Mouse (Mus musculus) lung, embryonic 16.5 days (tissue): ENCODE data around the gene Plau. TPM values are rescaled to one million over a fixed set of nuclear protein-coding genes. Genes with fewer than 3 reads are reported as not detected.

Source experiments
- ATAC-seq: fragments of 200-750 bp; cut with Nextera tagmentation; 2 replicates; pipeline ENCODE4 v1.8.0; 2017; ENCODE audit warnings: low read depth, mild to moderate bottlenecking, moderate library complexity
- H3K27ac ChIP-seq: fragments of 300-500 bp; sonication (generic); 2 replicates; pipeline ENCODE4 v1.5.1; 2014; ENCODE audit warnings: mild to moderate bottlenecking, control low read depth, low read length
- H3K27me3 ChIP-seq: fragments of 300-500 bp; sonication (generic); 2 replicates; pipeline ENCODE4 v1.6.1; 2014; ENCODE audit warnings: low read depth, low read length, mixed read lengths; ENCODE audit not compliant: control insufficient read depth, insufficient read depth
- H3K36me3 ChIP-seq: fragments of 300-500 bp; sonication (generic); 2 replicates; pipeline ENCODE4 v1.6.1; 2014; ENCODE audit warnings: low read length; ENCODE audit not compliant: control insufficient read depth, insufficient read depth
- H3K4me1 ChIP-seq: fragments of 300-500 bp; sonication (generic); replicated peaks from 2 replicates; pipeline ENCODE4 v1.6.1; 2014; ENCODE audit warnings: low read length, mixed read lengths; ENCODE audit not compliant: control insufficient read depth, insufficient read depth
- H3K4me2 ChIP-seq: fragments of 300-500 bp; sonication (generic); 2 replicates; pipeline ENCODE4 v1.6.1; 2014; ENCODE audit warnings: low read depth, low read length, control low read depth
- H3K4me3 ChIP-seq: fragments of 300-500 bp; sonication (generic); 2 replicates; pipeline ENCODE4 v1.5.1; 2014; ENCODE audit warnings: mild to moderate bottlenecking, low read length, control low read depth
- H3K9ac ChIP-seq: fragments of 300-500 bp; sonication (generic); 2 replicates; pipeline ENCODE4 v1.6.1; 2014; ENCODE audit warnings: low read length, control low read depth
- H3K9me3 ChIP-seq: fragments of 300-500 bp; sonication (generic); 2 replicates; pipeline ENCODE4 v1.6.1; 2016; ENCODE audit warnings: low read length; ENCODE audit not compliant: control insufficient read depth
- WGBS: fragments of 180-500 bp; shearing (Covaris S2); extraction: QIAGEN DNeasy Blood & Tissue Kit; methylation state at CpG from one replicate; pipeline ENCODE4 v1.1.7; 2014; 5-methylcytosine and 5-hydroxymethylcytosine counted together
- polyA plus RNA-seq: library from polyadenylated mRNA; unstranded; fragments of >200 nt; fragmentation: Nextera tagmentation; extraction: Ambion mirVana; gene quantifications from 2 replicates; pipeline ENCODE4 v1.2.1, GENCODE M21; 2015

The Plau gene
- polyA plus RNA-seq, 1 experiment from 2014 or later, result 2.1 TPM

- ATAC-seq, result no peak; the same call in 1 of the 2 replicates
- 5% methylated on average over 10 of the region's 10 CpGs for WGBS
Measured at GRCm38 (mm10) chr14:20836905-20837376, 481 bp downstream of the Plau start.

GRCm38 (mm10) chr14:20837681-20838080 is 1.2 kb downstream of the Plau start:
- H3K27me3 ChIP-seq, result no peaks in the 10 kb centered on the region
- ATAC-seq, result no peak
- H3K4me3 ChIP-seq, result no peak overlapping the region
- H3K4me1 ChIP-seq, result peaks cover 7% of the 10 kb centered on the region; the same call in 1 of the 2 replicates
- no peaks in the 10 kb centered on the region for H3K36me3 ChIP-seq
- H3K9ac ChIP-seq, result no peak overlapping the region
- no peak overlapping the region for H3K27ac ChIP-seq
- H3K9me3 ChIP-seq, result no peaks in the 10 kb centered on the region
- H3K4me2 ChIP-seq, result no peak overlapping the region
- WGBS, result 66% methylated on average over 7 of the region's 7 CpGs

More at GRCm38 (mm10) chr14:20836905-20837376, 481 bp downstream of the Plau start:
- Histone ChIP-seq H3K9me3 (no peaks in the 10 kb centered on the region), H3K27ac (0 out of 2 replicates have a peak overlapping the region, but pooled peaks have one; percentile 21), H3K27me3 (no peaks in the 10 kb centered on the region), H3K4me2 (peak overlapping the region; percentile 91), H3K4me3 (peak overlapping the region; percentile 57), H3K4me1 (peaks cover 7% of the 10 kb centered on the region; the same call in 1 of the 2 replicates), H3K9ac (peak overlapping the region; percentile 69), H3K36me3 (no peaks in the 10 kb centered on the region)

- WGBS, result 81% methylated on average over 2 of the region's 2 CpGs
- Histone ChIP-seq H3K9ac (no peak overlapping the region), H3K27ac (no peak overlapping the region), H3K27me3 (no peaks in the 10 kb centered on the region), H3K4me3 (no peak overlapping the region), H3K4me1 (0 out of 2 replicates have a peak, but pooled peaks cover 2% of the 10 kb centered on the region), H3K4me2 (no peak overlapping the region), H3K36me3 (no peaks in the 10 kb centered on the region), H3K9me3 (no peaks in the 10 kb centered on the region)
- ATAC-seq, result no peak
Measured at GRCm38 (mm10) chr14:20841526-20841925, 5.1 kb downstream of the Plau start.

GRCm38 (mm10) chr14:20842629-20843028 is 6.2 kb downstream of the Plau start:
- H3K36me3 ChIP-seq, result no peaks in the 10 kb centered on the region
- no peak overlapping the region for H3K9ac ChIP-seq
- no peak overlapping the region for H3K4me3 ChIP-seq
- H3K9me3 ChIP-seq, result no peaks in the 10 kb centered on the region
- ATAC-seq, result no peak
- H3K4me1 ChIP-seq, result 0 out of 2 replicates have a peak, but pooled peaks cover under 1% of the 10 kb centered on the region
- no peaks in the 10 kb centered on the region for H3K27me3 ChIP-seq
- 73% methylated on average over 3 of the region's 3 CpGs for WGBS
- no peak overlapping the region for H3K27ac ChIP-seq
- no peak overlapping the region for H3K4me2 ChIP-seq

GRCm38 (mm10) chr14:20844126-20844525 is 7.7 kb downstream of the Plau start:
- Histone ChIP-seq H3K4me2 (no peak overlapping the region), H3K4me3 (no peak overlapping the region), H3K27me3 (no peaks in the 10 kb centered on the region), H3K4me1 (no peaks in the 10 kb centered on the region), H3K9ac (no peak overlapping the region), H3K9me3 (no peaks in the 10 kb centered on the region), H3K27ac (no peak overlapping the region), H3K36me3 (no peaks in the 10 kb centered on the region)
- WGBS, result 88% methylated on average over 6 of the region's 6 CpGs
- no peak for ATAC-seq

- Histone ChIP-seq H3K9ac (no peak overlapping the region), H3K27ac (no peak overlapping the region), H3K36me3 (no peaks in the 10 kb centered on the region), H3K4me1 (no peaks in the 10 kb centered on the region), H3K9me3 (no peaks in the 10 kb centered on the region), H3K27me3 (no peaks in the 10 kb centered on the region), H3K4me2 (no peak overlapping the region), H3K4me3 (no peak overlapping the region)
- ATAC-seq, result no peak
- 89% methylated on average over 10 of the region's 10 CpGs for WGBS
Measured at GRCm38 (mm10) chr14:20844671-20845576, 8.5 kb downstream of the Plau start.

- no peak overlapping the region for H3K4me2 ChIP-seq
- WGBS, result 59% methylated on average over 9 of the region's 9 CpGs
- peak; percentile 59; the same call in 1 of the 2 replicates for ATAC-seq
Measured at GRCm38 (mm10) chr14:20845577-20846088, 9.2 kb downstream of the Plau start.

GRCm38 (mm10) chr14:20846214-20846613 is 9.8 kb downstream of the Plau start:
- no peaks in the 10 kb centered on the region for H3K4me1 ChIP-seq
- no peaks in the 10 kb centered on the region for H3K9me3 ChIP-seq
- 60% methylated on average over 7 of the region's 7 CpGs for WGBS
- H3K9ac ChIP-seq, result no peak overlapping the region
- no peaks in the 10 kb centered on the region for H3K27me3 ChIP-seq
- no peaks in the 10 kb centered on the region for H3K36me3 ChIP-seq
- H3K4me2 ChIP-seq, result no peak overlapping the region
- peak; percentile 62; the same call in 1 of the 2 replicates for ATAC-seq
- H3K27ac ChIP-seq, result no peak overlapping the region
- H3K4me3 ChIP-seq, result no peak overlapping the region

More at GRCm38 (mm10) chr14:20845577-20846088, 9.2 kb downstream of the Plau start:
- H3K4me3 ChIP-seq, result no peak overlapping the region
- no peaks in the 10 kb centered on the region for H3K9me3 ChIP-seq
- H3K9ac ChIP-seq, result no peak overlapping the region
- H3K4me1 ChIP-seq, result no peaks in the 10 kb centered on the region
- H3K36me3 ChIP-seq, result no peaks in the 10 kb centered on the region
- no peak overlapping the region for H3K27ac ChIP-seq
- no peaks in the 10 kb centered on the region for H3K27me3 ChIP-seq

- no peak for ATAC-seq
Measured at GRCm38 (mm10) chr14:20847637-20848129, 11.2 kb downstream of the Plau start.

More at GRCm38 (mm10) chr14:20847637-20848129, 11.2 kb downstream of the Plau start:
- H3K27ac ChIP-seq, result no peak overlapping the region
- no peak overlapping the region for H3K9ac ChIP-seq
- H3K27me3 ChIP-seq, result no peaks in the 10 kb centered on the region
- 62% methylated on average over 3 of the region's 3 CpGs for WGBS
- H3K9me3 ChIP-seq, result no peaks in the 10 kb centered on the region
- no peak overlapping the region for H3K4me3 ChIP-seq
- no peaks in the 10 kb centered on the region for H3K36me3 ChIP-seq
- H3K4me2 ChIP-seq, result no peak overlapping the region
- H3K4me1 ChIP-seq, result no peaks in the 10 kb centered on the region
